Mouse (Mus musculus) naive thymus-derived CD4-positive, alpha-beta T cell, adult 2 months (primary cell): ENCODE data around the gene Pex7.
"Not testable (repeated sequence)": the region's sequence is repeated elsewhere in the genome, so short reads cannot be mapped to it uniquely, and the experiment has no call there.

Experiments used
- DNase-seq: peaks from one replicate; pipeline ENCODE4 v3.0.0-alpha.2; 2011; ENCODE audit warnings: low read depth

Gene Pex7

GRCm38 (mm10) chr10:19933511-19934383, 26.3 kb upstream of the Pex7 start:
- DNase-seq, result peak; percentile 87

- DNase-seq, result no peak
Observed at GRCm38 (mm10) chr10:19932986-19933385, 25.5 kb upstream of the Pex7 start.

GRCm38 (mm10) chr10:19928205-19928604, 20.7 kb upstream of the Pex7 start:
- DNase-seq, result no peak

GRCm38 (mm10) chr10:19926391-19926897, 19.0 kb upstream of the Pex7 start:
- not testable (repeated sequence) for DNase-seq

GRCm38 (mm10) chr10:19924256-19924655, 16.8 kb upstream of the Pex7 start:
- DNase-seq, result no peak

- DNase-seq, result no peak
Observed at GRCm38 (mm10) chr10:19922410-19922809, 14.9 kb upstream of the Pex7 start.

- no peak for DNase-seq
Observed at GRCm38 (mm10) chr10:19915301-19915700, 7.8 kb upstream of the Pex7 start.

GRCm38 (mm10) chr10:19913806-19914205, 6.3 kb upstream of the Pex7 start:
- DNase-seq, result no peak

GRCm38 (mm10) chr10:19911583-19911982, 4.1 kb upstream of the Pex7 start:
- peak; percentile 46 for DNase-seq

- no peak for DNase-seq
Observed at GRCm38 (mm10) chr10:19910516-19910915, 3.0 kb upstream of the Pex7 start.

- no peak for DNase-seq
Observed at GRCm38 (mm10) chr10:19908076-19908475, 587 bp upstream of the Pex7 start.

- DNase-seq, result no peak
Observed at GRCm38 (mm10) chr10:19904077-19904820, 3.2 kb downstream of the Pex7 start.

GRCm38 (mm10) chr10:19901992-19902391, 5.5 kb downstream of the Pex7 start:
- DNase-seq, result peak; percentile 30

- no peak for DNase-seq
Observed at GRCm38 (mm10) chr10:19900191-19900590, 7.3 kb downstream of the Pex7 start.

- peak; percentile 69 for DNase-seq
Observed at GRCm38 (mm10) chr10:19893976-19894375, 13.5 kb downstream of the Pex7 start.

GRCm38 (mm10) chr10:19893146-19893545, 14.3 kb downstream of the Pex7 start:
- DNase-seq, result no peak

- DNase-seq, result no peak
Observed at GRCm38 (mm10) chr10:19891686-19892085, 15.8 kb downstream of the Pex7 start.

- DNase-seq, result no peak
Observed at GRCm38 (mm10) chr10:19889908-19890307, 17.6 kb downstream of the Pex7 start.

- DNase-seq, result peak; percentile 33
Observed at GRCm38 (mm10) chr10:19886249-19886648, 21.2 kb downstream of the Pex7 start.

GRCm38 (mm10) chr10:19884409-19884808, 23.1 kb downstream of the Pex7 start:
- DNase-seq, result no peak

- no peak for DNase-seq
Observed at GRCm38 (mm10) chr10:19880437-19880836, 27.1 kb downstream of the Pex7 start.

- no peak for DNase-seq
Observed at GRCm38 (mm10) chr10:19879161-19879560, 28.3 kb downstream of the Pex7 start.

GRCm38 (mm10) chr10:19877679-19878078, 29.8 kb downstream of the Pex7 start:
- DNase-seq, result no peak
